Mouse (Mus musculus) thymus, postnatal 4 days (tissue): Measurements from ENCODE around the gene Cyp21a1.
A peak's percentile ranks its signal among the peaks of the same experiment; 100 is the strongest.
"Not testable (repeated sequence)": the region's sequence is repeated elsewhere in the genome, so short reads cannot be mapped to it uniquely, and the experiment has no call there.

ENCODE experiments used
- DNase-seq: peaks from one replicate; pipeline ENCODE4 v3.0.0; 2021

The Cyp21a1 gene

GRCm38 (mm10) chr17:34803367-34803766, 994 bp downstream of the Cyp21a1 start:
- not testable (repeated sequence) for DNase-seq

- not testable (repeated sequence) for DNase-seq
Measured at GRCm38 (mm10) chr17:34802756-34803155, 1.6 kb downstream of the Cyp21a1 start.

GRCm38 (mm10) chr17:34800781-34801305, 3.5 kb downstream of the Cyp21a1 start:
- not testable (repeated sequence) for DNase-seq

- DNase-seq = no peak
Measured at GRCm38 (mm10) chr17:34799531-34799925, 4.8 kb downstream of the Cyp21a1 start.

GRCm38 (mm10) chr17:34798866-34799530, 5.4 kb downstream of the Cyp21a1 start:
- no peak for DNase-seq

- DNase-seq = not testable (repeated sequence)
Measured at GRCm38 (mm10) chr17:34798071-34798470, 6.3 kb downstream of the Cyp21a1 start.

- not testable (repeated sequence) for DNase-seq
Measured at GRCm38 (mm10) chr17:34797211-34797995, 7.0 kb downstream of the Cyp21a1 start.

- DNase-seq = no peak
Measured at GRCm38 (mm10) chr17:34796311-34797140, 7.8 kb downstream of the Cyp21a1 start.

- peak; percentile 75 for DNase-seq
Measured at GRCm38 (mm10) chr17:34795633-34796032, 8.7 kb downstream of the Cyp21a1 start.

GRCm38 (mm10) chr17:34795016-34795415, 9.3 kb downstream of the Cyp21a1 start:
- DNase-seq = no peak

GRCm38 (mm10) chr17:34777680-34778325, 26.6 kb downstream of the Cyp21a1 start:
- DNase-seq = no peak

GRCm38 (mm10) chr17:34761471-34761870, 42.9 kb downstream of the Cyp21a1 start:
- DNase-seq = no peak
